Mouse (Mus musculus) kidney, adult 8-10 months (tissue): ENCODE results near the gene Sppl2b.

Experiments
- DNase-seq, 2 experiments: peaks; one replicate each; pipeline ENCODE4 v3.0.0; 2022

The Sppl2b gene

DNA sequence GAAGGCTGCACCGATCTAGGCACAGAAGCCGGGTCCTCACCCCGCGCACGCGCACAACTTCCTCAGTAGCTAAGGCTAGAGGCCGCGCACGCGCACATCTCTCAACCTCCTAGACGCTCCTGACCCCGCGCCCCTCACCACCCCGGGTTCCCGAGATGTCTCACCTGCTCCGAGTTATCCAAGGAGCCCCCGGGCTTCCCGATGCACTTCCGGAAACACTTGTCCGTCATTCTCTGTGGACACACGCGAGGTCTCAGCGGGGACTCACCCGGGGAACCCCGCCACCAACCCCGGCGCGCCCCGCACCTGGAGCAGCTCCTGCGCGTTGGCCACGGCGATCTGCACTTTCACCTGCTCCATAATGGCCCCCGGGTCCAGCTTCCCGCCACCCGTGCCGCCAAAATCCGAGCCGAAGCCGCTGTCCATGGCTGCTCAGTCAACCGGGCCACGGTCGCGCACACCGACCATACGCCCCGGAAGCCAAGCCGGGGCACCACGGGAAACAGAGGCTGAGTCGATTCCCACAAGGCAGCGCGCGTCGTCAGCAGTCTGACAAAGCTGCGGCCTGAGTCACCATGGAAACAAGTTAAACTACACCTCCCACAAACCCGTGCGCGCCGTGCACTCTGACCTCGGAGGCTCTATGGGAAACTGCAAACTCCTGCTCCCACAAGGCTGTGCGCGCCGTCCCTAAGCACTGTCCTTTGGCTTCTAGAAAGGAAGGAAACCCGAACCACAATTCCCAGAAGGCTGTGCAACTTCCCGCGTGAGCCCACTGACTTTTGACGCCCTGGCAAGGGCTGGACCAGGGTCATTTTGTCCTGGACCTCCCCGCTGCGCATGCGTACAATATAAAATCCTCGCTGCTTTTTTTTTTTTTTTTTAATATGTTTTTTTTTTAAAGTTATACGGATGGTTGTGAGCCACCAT is 45.5 kb downstream of the Sppl2b start, which contains the start of gene Timm13:
Timm13 (minus strand) TSS at position 652 of the 930 bp plus-strand sequence.
- peak; percentile 99 to 100 for DNase-seq

DNA sequence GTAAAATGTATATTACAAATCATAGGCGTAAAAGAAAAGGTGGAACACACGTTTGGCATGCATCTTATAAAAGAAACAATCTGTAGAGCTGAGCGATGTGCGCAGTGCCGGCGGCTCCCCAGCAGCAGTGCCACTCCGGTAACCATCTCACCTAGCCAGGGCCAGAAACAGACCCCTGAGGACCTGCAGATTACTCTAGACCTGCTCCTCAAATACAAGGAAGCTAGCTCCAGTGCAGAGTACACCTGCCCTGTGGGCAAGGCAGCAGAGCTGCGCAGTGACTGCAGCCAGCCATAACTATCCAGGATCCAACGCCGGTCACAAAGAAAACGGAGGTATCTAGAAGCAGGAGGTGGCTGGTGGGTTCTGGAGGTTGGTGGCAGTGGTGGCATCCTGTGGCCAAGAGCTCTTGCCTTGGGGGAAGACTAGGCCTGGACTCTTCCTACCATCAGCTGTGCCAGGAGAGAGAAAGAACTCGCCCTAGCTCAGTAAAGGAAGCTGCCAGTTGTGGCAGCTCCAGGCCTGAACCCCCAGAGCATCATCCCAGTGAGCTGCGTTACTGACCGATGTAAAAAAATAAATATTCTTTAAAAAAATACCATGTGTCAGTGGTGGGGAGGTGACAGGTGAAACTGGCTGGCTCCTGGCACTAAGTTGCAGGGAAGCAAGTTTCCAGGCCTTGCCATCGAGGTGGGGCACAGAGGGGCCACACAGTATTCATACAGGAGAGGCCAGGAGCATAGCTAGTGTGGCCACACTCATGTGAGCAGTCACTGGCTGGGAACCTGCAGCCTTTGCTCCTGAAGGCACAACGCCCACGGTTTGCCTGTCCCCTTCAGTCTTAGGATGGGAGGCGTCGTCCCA is 46.6 kb downstream of the Sppl2b start:
- DNase-seq = peak in 1 of 2 experiments; percentile 34

DNA sequence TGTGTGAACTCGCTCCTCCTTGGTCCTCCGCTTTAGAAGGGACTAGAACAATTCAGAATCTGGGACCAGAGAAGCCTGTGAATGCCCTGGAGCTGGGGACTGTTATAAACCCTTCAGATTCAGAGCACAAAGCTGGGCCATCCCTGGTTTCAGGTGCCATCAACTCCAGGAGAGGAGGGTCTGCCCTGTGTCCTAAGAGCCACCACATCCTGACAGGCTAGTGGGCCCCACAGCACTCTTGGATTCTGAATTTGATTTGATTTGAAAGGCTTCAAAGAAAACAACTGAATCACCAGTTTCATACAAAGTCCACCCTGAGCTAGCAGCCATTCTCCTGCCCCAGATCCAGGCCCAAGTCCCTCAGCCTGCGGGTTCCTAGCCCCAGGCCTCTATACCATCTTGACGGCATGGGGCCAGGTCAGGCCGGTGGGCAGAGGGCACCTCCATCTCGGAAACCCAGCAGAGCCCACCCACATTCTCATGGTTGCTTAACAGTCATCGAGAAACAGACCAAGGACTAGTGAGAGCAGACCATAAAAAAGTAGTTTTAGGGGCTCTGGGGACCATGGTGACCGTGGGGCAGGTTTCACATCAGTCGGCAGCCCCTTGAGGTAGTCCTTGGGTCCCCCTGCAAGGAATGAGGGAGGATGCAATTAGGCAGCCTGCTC is 47.3 kb downstream of the Sppl2b start:
- no peak for DNase-seq

DNA sequence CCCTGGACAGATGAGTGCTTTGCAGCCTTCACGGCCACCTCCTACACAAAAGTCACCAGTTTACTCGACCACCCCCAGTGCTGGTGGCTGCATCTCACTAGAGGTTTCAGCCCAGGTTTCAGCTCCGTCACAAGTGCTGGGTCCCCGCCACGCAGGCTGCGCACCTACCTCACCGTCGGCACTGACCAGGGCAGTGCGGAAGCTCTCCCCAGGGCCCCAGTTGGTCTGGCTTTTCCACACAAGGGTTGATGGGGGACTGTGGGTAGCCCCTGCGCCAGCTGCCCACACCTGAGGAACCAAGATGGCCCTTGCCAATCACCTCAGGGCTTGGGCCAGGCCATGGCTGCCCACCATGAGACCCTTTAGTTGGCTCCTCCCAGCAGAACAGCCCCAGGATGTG is 48.2 kb downstream of the Sppl2b start:
- DNase-seq = no peak

DNA sequence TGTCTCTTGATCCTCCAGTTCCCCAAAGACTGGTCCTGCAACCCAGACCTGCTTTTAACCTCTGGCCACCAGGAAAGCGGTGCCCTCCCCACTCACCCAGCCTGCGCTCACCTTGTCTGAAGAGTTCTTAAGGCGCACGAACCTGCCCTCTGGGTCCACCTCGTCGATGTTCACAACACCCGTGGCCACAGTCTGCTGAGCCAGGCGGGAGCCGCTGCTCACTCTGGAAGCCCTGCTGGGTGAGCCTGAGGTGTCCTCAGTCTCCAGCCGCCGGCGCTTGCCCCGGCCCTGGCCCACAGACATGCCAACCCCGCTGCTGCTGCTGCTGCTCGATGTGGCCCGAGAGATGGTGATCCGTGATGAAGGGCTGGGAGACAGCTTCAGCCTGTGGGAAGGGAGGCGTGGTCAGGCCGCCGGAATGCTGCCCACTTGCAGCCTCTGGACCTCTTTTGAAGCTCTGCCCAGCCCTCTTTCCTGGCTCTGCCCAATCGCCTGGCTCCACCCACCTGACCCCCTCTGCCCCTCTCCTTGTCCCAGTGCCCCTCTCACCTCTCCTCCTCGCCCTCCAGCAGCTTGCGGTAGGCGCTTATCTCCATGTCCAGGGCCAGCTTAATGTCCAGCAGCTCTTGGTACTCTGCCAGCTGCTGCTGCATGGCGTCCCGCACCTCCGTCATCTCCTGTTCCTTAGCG is 49.1 kb downstream of the Sppl2b start:
- DNase-seq = peak in 1 of 2 experiments; percentile 18

DNA sequence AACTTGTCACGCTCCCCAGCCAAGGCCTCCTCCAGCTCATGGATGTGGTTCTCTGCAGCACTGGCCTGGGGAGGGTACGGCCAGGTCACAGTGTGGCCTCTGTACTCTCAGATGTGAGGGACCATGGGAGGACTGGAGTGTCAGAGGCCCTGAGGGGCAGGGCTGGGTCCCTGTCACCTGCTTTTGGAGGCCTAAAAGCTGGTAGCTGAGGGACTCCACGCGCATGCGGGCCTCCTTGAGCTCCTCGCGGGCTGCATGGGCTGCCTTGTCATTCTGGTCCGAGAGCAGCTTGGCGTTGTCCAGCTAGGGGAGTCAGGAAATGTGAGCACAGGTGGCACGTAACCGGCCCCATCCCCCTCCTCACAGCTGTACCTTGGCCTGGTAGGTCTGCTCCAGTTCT is 49.6 kb downstream of the Sppl2b start:
- no peak for DNase-seq

DNA sequence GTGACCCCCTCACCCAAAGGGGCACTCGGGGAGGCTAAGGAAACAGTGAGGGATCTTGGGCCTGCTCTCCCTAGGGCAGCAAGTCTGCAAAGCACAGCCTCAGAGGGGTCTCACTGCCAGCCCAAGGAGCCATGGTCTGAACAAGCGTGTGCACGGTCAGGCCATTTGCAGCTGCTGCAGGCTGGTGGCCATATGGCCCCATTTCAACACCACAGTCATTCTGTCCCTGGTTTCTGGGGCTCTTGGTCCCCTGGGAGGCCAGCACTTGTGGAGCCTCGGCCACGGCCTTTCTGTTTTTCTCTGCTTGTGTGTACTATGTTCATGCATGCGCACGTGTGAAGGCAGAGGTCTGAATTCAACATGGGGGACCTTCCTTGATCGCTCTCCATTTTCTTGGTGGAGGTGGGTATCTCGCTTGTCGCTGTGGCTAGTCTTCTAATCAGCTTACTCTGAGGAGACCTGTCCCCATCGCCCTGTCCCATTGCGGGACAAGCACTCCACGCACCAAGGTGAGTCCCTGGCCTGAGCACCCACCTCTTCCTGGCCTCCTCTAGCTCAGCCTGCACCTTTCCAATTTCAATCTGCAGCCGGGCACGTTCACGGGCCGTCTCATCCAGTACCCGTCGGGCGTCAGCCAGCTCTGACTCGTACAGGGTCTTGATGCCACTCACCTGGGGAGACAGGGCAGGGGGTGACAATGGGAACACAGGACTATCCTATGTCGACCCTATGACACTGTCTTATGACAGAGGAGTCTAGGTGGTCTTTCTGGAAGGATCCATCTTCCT is 54.5 kb downstream of the Sppl2b start:
- no peak for DNase-seq

DNA sequence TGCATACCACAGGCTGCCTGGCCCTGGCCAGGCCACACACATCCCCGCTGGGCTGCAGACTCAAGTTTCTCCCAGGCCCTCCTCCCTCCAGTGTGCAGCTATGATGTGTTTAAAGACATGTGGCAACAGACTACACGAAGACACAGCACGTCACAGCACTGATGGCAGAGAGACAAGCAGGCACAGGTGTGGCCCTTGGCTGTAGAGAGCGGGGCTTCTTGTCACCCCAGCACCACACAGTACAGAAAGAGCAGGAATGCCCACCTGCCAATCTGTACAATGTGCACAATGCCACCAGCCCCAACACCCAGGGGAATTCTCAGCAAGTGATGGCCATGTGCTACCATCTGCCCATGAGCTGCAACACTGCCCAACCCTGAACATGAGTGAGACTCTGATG is 56.3 kb downstream of the Sppl2b start:
- no peak for DNase-seq

DNA sequence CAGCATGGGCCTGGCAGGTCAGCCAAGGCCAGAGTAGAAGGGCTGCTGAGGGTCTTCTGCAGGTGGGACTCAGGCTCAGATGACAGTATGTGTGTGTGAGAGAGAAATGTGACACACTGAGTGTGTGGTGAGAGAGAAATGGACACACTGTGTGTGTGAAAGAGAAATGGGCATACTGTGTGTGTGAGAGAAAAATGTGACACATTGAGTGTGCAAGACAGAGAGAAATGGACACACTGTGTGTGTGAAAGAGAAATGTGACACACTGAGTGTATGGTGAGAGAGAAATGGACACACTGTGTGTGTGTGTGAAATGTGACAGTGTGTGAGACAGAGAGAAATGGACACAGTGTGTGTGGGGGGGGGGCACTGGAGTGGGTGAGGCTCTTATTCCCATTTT is 56.8 kb downstream of the Sppl2b start:
- no peak for DNase-seq

DNA sequence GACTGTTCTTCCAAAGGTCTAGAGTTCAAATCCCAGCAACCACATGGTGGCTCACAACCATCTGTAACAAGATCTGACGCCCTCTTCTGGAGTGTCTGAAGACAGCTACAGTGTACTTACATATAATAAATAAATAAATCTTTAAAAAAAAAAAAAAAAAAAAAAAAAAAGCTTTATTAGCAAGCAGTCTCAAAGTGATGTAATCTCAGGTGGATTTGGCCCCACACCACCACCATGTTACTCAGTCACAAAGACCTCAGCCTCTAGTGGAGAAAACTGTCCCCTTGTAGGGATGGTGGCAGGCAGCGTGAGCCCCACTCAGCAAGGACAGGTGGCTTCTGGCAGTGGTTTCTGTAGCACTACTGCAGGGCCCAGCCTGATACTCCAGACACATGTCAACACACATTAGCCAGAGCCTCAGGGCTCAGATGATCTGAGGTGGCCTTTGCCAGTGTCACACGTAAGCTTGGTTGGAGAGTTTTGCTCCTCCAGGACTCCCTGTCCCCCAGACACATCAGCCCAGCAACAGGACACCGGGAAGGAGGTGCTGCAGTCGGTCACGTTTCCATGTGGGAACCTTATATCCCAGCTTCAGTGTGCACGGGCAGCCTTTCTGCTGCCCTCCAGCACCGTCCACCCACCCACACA is 58.4 kb downstream of the Sppl2b start:
- DNase-seq = no peak

DNA sequence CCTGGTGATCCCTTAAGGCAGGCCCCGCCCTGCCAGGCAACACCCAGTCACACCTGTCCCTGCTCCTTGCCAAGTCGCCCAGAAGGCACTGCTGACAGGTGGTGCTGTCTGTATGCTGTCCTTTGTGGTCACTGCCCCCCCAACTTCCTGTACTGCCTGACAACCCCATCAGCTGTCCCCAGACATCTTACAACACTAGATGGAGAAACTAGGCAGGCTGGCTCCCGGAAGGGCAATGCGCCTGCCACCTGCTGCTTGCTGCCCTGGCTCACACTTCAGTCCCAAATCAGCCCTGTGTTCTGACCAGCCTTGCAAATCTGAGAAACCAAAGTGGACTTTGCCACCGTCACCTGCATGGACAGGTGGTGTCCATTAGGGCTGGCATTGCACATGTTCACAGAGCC is 59.2 kb downstream of the Sppl2b start:
- DNase-seq = no peak

DNA sequence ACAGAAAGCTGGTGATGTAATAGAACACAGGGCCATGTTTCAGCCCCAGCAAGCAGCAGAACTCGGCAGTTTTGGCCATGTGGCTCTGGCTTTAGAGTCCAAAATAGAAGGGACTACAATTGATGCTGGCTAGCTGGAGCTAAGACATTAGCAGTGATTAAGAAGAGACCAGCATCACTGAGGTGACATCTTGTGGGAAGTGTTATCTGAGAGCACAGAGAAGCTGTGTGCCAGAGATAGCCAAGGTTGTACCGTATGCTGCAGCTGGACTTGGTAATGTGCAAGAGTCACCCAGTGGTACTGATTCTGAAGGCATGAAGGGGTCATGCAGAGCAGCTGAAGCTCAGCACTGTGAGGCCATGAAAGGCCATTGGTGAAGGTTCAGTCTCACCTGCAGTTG is 60.2 kb downstream of the Sppl2b start:
- DNase-seq = no peak

DNA sequence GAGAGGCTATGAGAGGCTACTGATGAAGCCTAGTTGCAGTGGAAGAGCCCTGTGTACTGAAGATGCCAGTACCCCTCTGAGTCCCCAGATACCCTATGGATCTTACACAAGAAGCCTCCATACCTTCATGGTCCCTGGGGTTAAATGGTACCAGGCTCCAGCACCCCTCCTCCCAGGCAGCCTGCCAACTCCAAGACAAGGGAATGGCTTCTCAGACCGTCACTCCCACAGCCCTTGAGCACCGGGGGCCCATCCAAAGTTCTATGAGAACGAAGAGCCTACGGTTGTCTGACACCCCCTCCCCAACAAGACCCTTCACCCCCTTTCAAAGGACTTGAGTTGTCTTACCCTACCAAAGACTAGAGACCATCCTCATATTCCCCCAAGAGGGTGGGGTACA is 60.7 kb downstream of the Sppl2b start:
- no peak for DNase-seq

DNA sequence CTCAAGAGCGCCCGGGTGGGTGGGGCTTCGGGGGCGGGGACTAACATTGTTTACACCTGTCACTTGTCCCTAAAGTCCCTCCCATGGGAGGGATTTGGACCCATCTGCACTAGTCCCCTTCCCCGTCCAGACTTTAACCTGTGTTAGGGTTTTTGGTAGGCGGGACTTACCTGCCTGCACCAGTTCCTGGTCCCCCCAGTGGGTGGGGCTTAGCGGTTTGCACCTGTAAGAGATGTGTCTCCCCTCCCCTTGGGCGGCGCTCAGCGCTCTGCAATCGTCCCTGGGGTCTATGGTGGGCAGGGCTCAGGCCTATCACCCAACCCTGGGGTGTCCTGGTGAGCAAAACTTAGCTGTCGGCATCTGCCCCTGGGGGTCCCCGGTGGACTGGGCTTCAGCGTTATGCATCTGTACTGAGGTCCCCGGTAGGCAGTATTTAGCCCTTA is 62.3 kb downstream of the Sppl2b start:
- DNase-seq = peak in 1 of 2 experiments; percentile 71

DNA sequence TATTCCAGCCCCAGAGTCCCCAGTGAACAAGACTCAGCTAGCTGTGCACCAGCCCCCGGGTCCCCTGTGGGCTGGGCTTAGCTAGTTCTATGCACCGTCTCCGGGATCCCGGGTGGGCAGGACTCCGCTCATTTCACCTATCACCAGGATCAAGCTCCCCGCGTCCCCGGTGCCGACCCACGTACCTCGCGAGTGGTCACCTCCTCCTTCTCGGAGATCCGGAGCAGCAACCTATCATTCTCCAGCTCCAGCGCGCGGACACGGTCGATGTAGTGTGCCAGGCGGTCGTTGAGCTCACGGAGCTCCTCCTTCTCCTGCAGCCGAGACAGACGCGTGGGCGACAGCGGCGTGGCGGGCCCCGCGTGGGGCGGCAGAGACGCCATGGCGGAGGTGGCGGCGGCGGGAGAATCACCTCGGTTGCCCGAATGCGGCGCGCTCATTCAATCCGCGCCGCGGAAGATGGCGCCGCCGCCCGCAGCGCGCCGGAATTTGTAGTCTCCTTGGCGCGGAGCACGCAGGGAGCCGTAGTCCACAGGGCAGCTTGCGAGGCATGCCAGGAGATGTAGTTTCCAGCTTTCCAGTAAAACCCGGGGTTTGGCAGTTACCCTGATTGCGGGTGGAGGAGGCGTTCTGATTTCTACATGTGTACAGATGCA is 62.8 kb downstream of the Sppl2b start, which contains the start of gene Lmnb2:
Lmnb2 (minus strand) TSS at position 467 of the 656 bp plus-strand sequence.
- DNase-seq = peak; percentile 57 to 66
